Mouse (Mus musculus) neural tube, embryonic 13.5 days (tissue): ENCODE measurements at regions not wholly inside any gene's neighbourhood (a gene's known extent, or its start where the extent isn't known, plus 50 kb on each side); places are given as distances from the start of the nearest gene placed in this dataset.

ENCODE experiments used
- ATAC-seq: fragments of 200-750 bp; cut with Nextera tagmentation; 2 replicates; pipeline ENCODE4 v1.8.0; 2017; ENCODE audit warnings: low read depth, mild to moderate bottlenecking, moderate TSS enrichment, moderate library complexity
- H3K27ac ChIP-seq: fragments of 300-500 bp; sonication (generic); replicated peaks from 2 replicates; pipeline ENCODE4 v1.5.1; 2015; ENCODE audit warnings: moderate library complexity, mild to moderate bottlenecking, inconsistent platforms
- H3K27me3 ChIP-seq: fragments of 300-500 bp; sonication (generic); 2 replicates; pipeline ENCODE4 v1.6.1; 2015; ENCODE audit warnings: mild to moderate bottlenecking, inconsistent platforms
- H3K36me3 ChIP-seq: fragments of 300-500 bp; sonication (generic); 2 replicates; pipeline ENCODE4 v1.6.1; 2015; ENCODE audit warnings: mild to moderate bottlenecking, inconsistent platforms
- H3K4me1 ChIP-seq: fragments of 300-500 bp; sonication (generic); replicated peaks from 2 replicates; pipeline ENCODE4 v1.6.1; 2015; ENCODE audit warnings: inconsistent platforms
- H3K4me2 ChIP-seq: fragments of 300-500 bp; sonication (generic); 2 replicates; pipeline ENCODE4 v1.6.1; 2015; ENCODE audit warnings: inconsistent platforms, mild to moderate bottlenecking, moderate library complexity
- H3K4me3 ChIP-seq: fragments of 300-500 bp; sonication (generic); 2 replicates; pipeline ENCODE4 v1.5.1; 2015; ENCODE audit warnings: mild to moderate bottlenecking, inconsistent platforms
- H3K9ac ChIP-seq: fragments of 300-500 bp; sonication (generic); 2 replicates; pipeline ENCODE4 v1.6.1; 2015; ENCODE audit warnings: moderate library complexity, mild to moderate bottlenecking, inconsistent platforms
- H3K9me3 ChIP-seq: fragments of 300-500 bp; sonication (generic); 2 replicates; pipeline ENCODE4 v1.6.1; 2016; ENCODE audit warnings: inconsistent platforms
- WGBS: fragments of 180-500 bp; shearing (Covaris S2); methylation state at CpG from one replicate; pipeline ENCODE4 v1.1.7; 2015; 5-methylcytosine and 5-hydroxymethylcytosine counted together

- WGBS: 88% methylated on average over 1 of the region's 1 CpGs
- Histone ChIP-seq H3K9ac (no peak overlapping the region), H3K4me3 (no peak overlapping the region), H3K36me3 (no peaks in the 10 kb centered on the region), H3K4me1 (no peaks in the 10 kb centered on the region), H3K4me2 (no peak overlapping the region), H3K9me3 (0 out of 2 replicates have a peak, but pooled peaks cover 3% of the 10 kb centered on the region), H3K27ac (no peak overlapping the region), H3K27me3 (no peaks in the 10 kb centered on the region)
- no peak for ATAC-seq
Measured at GRCm38 (mm10) chr3:21218936-21219335, 852.0 kb upstream of the Agtr1b start.

- H3K9ac ChIP-seq: no peak overlapping the region
- WGBS: 88% methylated on average over 2 of the region's 2 CpGs
- H3K4me1 ChIP-seq: no peaks in the 10 kb centered on the region
- no peak overlapping the region for H3K27ac ChIP-seq
- no peak overlapping the region for H3K4me2 ChIP-seq
- H3K36me3 ChIP-seq: no peaks in the 10 kb centered on the region
- no peak for ATAC-seq
- no peaks in the 10 kb centered on the region for H3K9me3 ChIP-seq
- H3K27me3 ChIP-seq: no peaks in the 10 kb centered on the region
- H3K4me3 ChIP-seq: no peak overlapping the region
Measured at GRCm38 (mm10) chr3:21241184-21241583, 835.3 kb upstream of the Tbl1xr1 start.

DNA sequence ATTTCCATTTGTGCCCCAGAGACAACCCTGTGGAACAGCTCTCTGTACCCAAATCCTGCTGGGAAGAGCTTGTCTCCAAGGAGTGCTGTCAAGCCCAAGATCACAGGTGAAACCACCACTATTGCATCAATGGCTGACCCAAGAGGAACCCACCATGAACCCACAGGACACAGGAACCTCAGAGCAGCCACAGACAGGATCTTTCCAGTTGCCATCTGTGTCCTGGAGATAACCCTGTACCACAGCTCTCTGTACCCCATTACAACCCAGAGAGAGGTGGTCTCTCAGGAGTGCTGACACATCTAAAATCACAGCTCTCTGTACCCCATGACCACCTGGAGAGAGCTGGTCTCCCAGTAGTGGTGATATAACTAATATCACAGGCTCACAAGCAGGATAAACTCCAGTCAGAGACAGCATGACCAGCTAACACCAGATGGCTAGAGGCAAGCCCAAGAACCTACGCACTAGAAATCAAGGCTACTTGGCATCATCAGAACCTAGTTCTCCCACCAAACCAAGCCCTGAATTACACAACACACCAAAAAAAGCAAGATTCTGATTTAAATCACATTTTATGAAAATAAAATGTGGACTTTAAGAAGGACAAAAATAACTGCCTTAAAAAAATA, 820.2 kb upstream of the Tbl1xr1 start:
- Histone ChIP-seq H3K9me3 (no peaks in the 10 kb centered on the region), H3K9ac (no peak overlapping the region), H3K27me3 (no peaks in the 10 kb centered on the region), H3K27ac (no peak overlapping the region), H3K36me3 (no peaks in the 10 kb centered on the region), H3K4me1 (no peaks in the 10 kb centered on the region), H3K4me2 (no peak overlapping the region), H3K4me3 (no peak overlapping the region)
- no peak for ATAC-seq
- 89% methylated on average over 1 of the region's 1 CpGs for WGBS

- no peaks in the 10 kb centered on the region for H3K27me3 ChIP-seq
- no peak overlapping the region for H3K9ac ChIP-seq
- H3K4me1 ChIP-seq: no peaks in the 10 kb centered on the region
- no peak overlapping the region for H3K27ac ChIP-seq
- no peaks in the 10 kb centered on the region for H3K36me3 ChIP-seq
- no peaks in the 10 kb centered on the region for H3K9me3 ChIP-seq
- 79% methylated on average over 2 of the region's 2 CpGs for WGBS
- no peak overlapping the region for H3K4me3 ChIP-seq
- no peak overlapping the region for H3K4me2 ChIP-seq
- ATAC-seq: no peak
Measured at GRCm38 (mm10) chr3:21263317-21263716, 813.1 kb upstream of the Tbl1xr1 start.

DNA sequence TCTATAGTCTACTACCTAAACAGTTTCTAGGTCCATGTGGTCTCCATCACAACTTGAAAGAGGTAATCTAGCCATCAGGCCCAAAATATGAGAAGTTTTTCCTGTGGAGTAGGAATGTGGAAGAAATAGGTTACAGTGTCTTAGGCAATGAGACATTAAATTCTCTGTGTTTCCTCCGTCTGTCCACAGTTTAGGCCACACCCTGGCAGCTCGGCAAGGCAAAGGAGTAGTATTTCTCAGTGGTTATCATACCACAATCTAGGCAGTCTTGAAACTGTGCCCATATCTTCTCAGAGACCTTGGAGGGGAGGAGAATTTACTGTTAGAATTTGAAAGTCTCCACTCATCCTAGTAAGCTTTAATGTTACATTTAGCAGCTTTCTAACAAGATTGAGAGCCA, 811.0 kb upstream of the Tbl1xr1 start:
- Histone ChIP-seq H3K4me3 (no peak overlapping the region), H3K27ac (no peak overlapping the region), H3K9ac (no peak overlapping the region), H3K4me2 (no peak overlapping the region), H3K4me1 (no peaks in the 10 kb centered on the region), H3K27me3 (no peaks in the 10 kb centered on the region), H3K9me3 (no peaks in the 10 kb centered on the region), H3K36me3 (no peaks in the 10 kb centered on the region)
- WGBS: 82% methylated on average over 2 of the region's 2 CpGs
- ATAC-seq: no peak

DNA sequence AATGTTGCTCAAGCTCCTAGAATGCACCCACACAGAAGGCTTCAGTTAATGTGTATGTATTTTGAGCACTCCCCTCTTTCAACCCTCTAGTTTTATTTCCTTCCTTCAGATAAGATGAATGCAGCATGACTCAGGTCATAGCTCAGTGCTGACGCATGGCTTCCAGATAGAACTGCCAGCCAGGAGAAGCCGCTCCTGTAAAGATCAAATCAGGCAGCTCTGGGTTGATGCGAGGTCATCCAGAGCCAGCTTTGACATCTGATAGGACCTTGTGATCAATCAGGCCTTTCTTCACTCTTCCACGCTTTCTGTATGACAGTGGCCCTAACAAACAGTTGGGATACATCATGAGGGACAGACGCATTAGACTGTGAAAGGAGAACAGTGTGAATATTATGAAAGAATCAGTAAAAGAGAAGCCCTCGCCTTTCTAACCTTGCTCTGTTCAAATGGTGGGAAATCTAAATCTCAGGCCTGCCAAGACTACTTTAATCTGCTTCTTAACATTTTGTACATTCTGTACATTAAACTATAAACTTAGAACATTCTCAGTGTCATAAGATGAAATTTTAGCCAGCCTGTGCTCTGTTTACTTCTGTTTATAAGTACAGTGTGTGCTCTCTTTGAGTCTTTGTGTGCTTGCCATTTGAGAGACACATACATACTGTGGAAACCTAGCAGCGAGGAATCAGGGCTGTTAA, 807.9 kb upstream of the Tbl1xr1 start:
- no peaks in the 10 kb centered on the region for H3K36me3 ChIP-seq
- H3K4me3 ChIP-seq: no peak overlapping the region
- H3K9ac ChIP-seq: no peak overlapping the region
- no peak overlapping the region for H3K4me2 ChIP-seq
- H3K27ac ChIP-seq: no peak overlapping the region
- no peaks in the 10 kb centered on the region for H3K4me1 ChIP-seq
- H3K9me3 ChIP-seq: no peaks in the 10 kb centered on the region
- 84% methylated on average over 7 of the region's 7 CpGs for WGBS
- no peak for ATAC-seq
- H3K27me3 ChIP-seq: no peaks in the 10 kb centered on the region

GRCm38 (mm10) chr3:21269130-21269440, 807.4 kb upstream of the Tbl1xr1 start:
- no peak overlapping the region for H3K4me3 ChIP-seq
- no peak overlapping the region for H3K4me2 ChIP-seq
- H3K36me3 ChIP-seq: no peaks in the 10 kb centered on the region
- no peaks in the 10 kb centered on the region for H3K27me3 ChIP-seq
- ATAC-seq: no peak
- H3K9me3 ChIP-seq: no peaks in the 10 kb centered on the region
- H3K27ac ChIP-seq: no peak overlapping the region
- H3K9ac ChIP-seq: no peak overlapping the region
- no peaks in the 10 kb centered on the region for H3K4me1 ChIP-seq
- WGBS: 95% methylated on average over 2 of the region's 2 CpGs

GRCm38 (mm10) chr3:21270788-21271187, 805.7 kb upstream of the Tbl1xr1 start:
- Histone ChIP-seq H3K9me3 (no peaks in the 10 kb centered on the region), H3K9ac (no peak overlapping the region), H3K27ac (no peak overlapping the region), H3K27me3 (no peaks in the 10 kb centered on the region), H3K36me3 (no peaks in the 10 kb centered on the region), H3K4me3 (no peak overlapping the region), H3K4me2 (no peak overlapping the region), H3K4me1 (no peaks in the 10 kb centered on the region)
- ATAC-seq: no peak
- WGBS: 89% methylated on average over 3 of the region's 3 CpGs

DNA sequence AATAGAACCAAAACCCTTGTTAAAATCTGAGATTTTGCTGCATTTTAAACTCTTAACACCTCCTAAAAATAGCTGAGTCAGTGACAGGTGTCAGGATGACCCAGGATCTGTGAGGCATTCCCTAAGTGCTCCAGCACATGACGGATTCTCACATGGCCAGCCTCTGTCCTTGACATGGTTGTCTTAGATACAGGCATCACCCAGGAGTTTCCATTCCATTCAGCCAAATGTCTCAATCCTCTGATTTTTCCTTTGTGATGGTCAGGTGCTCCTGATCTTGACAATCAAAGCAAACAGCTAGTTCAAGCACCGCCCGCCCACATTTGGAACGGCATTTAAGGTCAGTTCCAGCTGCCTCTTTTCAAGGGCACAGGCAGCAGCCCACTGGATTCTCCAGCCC, 804.2 kb upstream of the Tbl1xr1 start:
- no peaks in the 10 kb centered on the region for H3K36me3 ChIP-seq
- H3K9ac ChIP-seq: no peak overlapping the region
- H3K9me3 ChIP-seq: no peaks in the 10 kb centered on the region
- WGBS: 91% methylated on average over 4 of the region's 4 CpGs
- no peaks in the 10 kb centered on the region for H3K4me1 ChIP-seq
- no peaks in the 10 kb centered on the region for H3K27me3 ChIP-seq
- no peak overlapping the region for H3K27ac ChIP-seq
- no peak for ATAC-seq
- H3K4me2 ChIP-seq: no peak overlapping the region
- H3K4me3 ChIP-seq: no peak overlapping the region

GRCm38 (mm10) chr3:21292774-21293173, 783.7 kb upstream of the Tbl1xr1 start:
- Histone ChIP-seq H3K9ac (no peak overlapping the region), H3K27ac (no peak overlapping the region), H3K4me1 (no peaks in the 10 kb centered on the region), H3K4me3 (no peak overlapping the region), H3K36me3 (no peaks in the 10 kb centered on the region), H3K4me2 (no peak overlapping the region), H3K27me3 (no peaks in the 10 kb centered on the region), H3K9me3 (no peaks in the 10 kb centered on the region)
- WGBS: 86% methylated on average over 1 of the region's 1 CpGs
- ATAC-seq: no peak

DNA sequence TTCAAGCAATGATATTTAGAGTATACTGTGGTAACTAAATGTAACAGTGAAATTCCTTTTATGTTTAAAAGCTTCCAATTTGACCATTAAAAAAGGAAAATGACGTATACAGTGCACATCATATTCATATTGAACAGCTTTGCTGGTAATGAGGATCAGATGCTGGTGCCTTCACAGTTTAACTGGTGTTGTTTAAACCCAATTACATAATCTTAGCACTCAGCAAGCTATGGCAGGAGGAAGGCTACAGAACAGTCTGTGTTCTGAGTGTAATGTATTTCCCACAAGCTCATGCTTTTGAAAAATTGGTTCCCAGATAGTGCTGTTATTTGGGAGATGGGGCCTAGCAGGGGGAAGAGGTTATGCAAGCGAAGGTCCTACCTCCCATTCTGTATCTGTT, 783.1 kb upstream of the Tbl1xr1 start:
- H3K9me3 ChIP-seq: no peaks in the 10 kb centered on the region
- no peaks in the 10 kb centered on the region for H3K4me1 ChIP-seq
- H3K27ac ChIP-seq: no peak overlapping the region
- no peak overlapping the region for H3K4me2 ChIP-seq
- no peak overlapping the region for H3K4me3 ChIP-seq
- no peak overlapping the region for H3K9ac ChIP-seq
- ATAC-seq: no peak
- no peaks in the 10 kb centered on the region for H3K36me3 ChIP-seq
- no peaks in the 10 kb centered on the region for H3K27me3 ChIP-seq
- 83% methylated on average over 2 of the region's 2 CpGs for WGBS

DNA sequence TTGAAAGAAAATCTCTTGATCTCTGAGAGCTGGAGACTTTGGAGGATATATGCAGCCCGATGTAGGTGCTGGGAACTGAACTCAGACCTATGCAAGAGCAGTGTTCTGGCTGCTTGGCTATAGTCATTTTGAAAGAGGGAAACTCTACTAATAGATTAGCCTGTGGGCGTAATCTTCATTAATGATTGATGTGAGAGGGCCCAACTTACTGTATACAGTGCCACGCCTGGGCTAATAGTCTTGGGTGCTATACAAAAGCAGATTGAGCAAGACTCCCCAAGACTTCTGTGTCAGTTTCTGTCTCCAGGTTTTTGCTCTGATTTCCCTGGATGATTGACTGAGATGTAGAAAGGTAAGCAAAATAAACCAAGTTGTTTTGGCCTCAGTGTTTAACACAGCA, 781.7 kb upstream of the Tbl1xr1 start:
- ATAC-seq: no peak
- 91% methylated on average over 3 of the region's 3 CpGs for WGBS

GRCm38 (mm10) chr3:21296581-21297110, 779.8 kb upstream of the Tbl1xr1 start:
- no peak overlapping the region for H3K4me3 ChIP-seq
- no peak overlapping the region for H3K27ac ChIP-seq
- no peak overlapping the region for H3K9ac ChIP-seq
- no peaks in the 10 kb centered on the region for H3K9me3 ChIP-seq
- ATAC-seq: no peak
- 36% methylated on average over 1 of the region's 1 CpGs for WGBS
- no peaks in the 10 kb centered on the region for H3K36me3 ChIP-seq
- H3K4me1 ChIP-seq: no peaks in the 10 kb centered on the region
- no peak overlapping the region for H3K4me2 ChIP-seq
- no peaks in the 10 kb centered on the region for H3K27me3 ChIP-seq

More for the DNA sequence above, 781.7 kb upstream of the Tbl1xr1 start:
- no peak overlapping the region for H3K4me3 ChIP-seq
- no peaks in the 10 kb centered on the region for H3K36me3 ChIP-seq
- no peaks in the 10 kb centered on the region for H3K4me1 ChIP-seq
- H3K4me2 ChIP-seq: no peak overlapping the region
- no peak overlapping the region for H3K9ac ChIP-seq
- H3K27ac ChIP-seq: no peak overlapping the region
- H3K27me3 ChIP-seq: no peaks in the 10 kb centered on the region
- no peaks in the 10 kb centered on the region for H3K9me3 ChIP-seq
